Mouse (Mus musculus): ENCODE data around the gene Dock8. TPM values are rescaled to one million over a fixed set of nuclear protein-coding genes. Genes with fewer than 3 reads are reported as not detected.
"Not testable (repeated sequence)": the region's sequence is repeated elsewhere in the genome, so short reads cannot be mapped to it uniquely, and the experiment has no call there.

Gene Dock8
- polyA plus RNA-seq, 1 experiment from 2014 or later: 0.56 TPM

GRCm38 (mm10) chr19:25022766-25023165 lies 23.4 kb downstream of the Dock8 start:
- H3K27me3 ChIP-seq (replicated peaks; ENCODE audit: control insufficient read depth, insufficient read depth, low read length): no peaks in the 10 kb centered on the region
- 89% methylated on average over 6 of the region's 6 CpGs for WGBS

DNA sequence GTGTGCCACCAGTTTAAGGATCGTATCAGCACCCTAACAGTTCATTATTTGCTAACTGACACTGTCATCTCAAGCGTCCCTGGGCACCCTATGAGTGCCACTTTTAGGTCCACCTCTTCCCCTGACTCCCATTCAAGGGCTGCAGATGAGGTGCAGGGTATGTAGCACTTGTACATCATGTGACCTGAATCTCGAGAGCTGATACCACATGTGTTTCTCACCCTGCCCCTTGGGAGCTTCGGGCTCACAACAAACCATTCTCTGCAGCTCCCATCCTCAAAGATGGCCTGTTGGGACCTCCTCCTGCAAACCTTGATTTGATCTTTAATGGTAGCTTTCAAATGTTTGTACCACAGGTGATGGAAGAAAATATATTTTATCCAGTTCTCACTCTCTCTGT lies 32.4 kb downstream of the Dock8 start:
- Histone ChIP-seq H3K4me3 (replicated peaks; ENCODE audit: low read length) (no peak overlapping the region), H3K4me1 (replicated peaks; ENCODE audit: control insufficient read depth, insufficient read depth, low read length) (no peaks in the 10 kb centered on the region), H3K4me2 (ENCODE audit: low read length) (no peak overlapping the region), H3K36me3 (ENCODE audit: control insufficient read depth, insufficient read depth) (no peaks in the 10 kb centered on the region), H3K9me3 (ENCODE audit: control insufficient read depth, low read length) (no peaks in the 10 kb centered on the region), H3K27ac (ENCODE audit: low read length) (no peak overlapping the region), H3K9ac (replicated peaks; ENCODE audit: low read depth, low read length) (no peak overlapping the region), H3K27me3 (replicated peaks; ENCODE audit: control insufficient read depth, insufficient read depth, low read length) (no peaks in the 10 kb centered on the region)
- no peak for ATAC-seq
- WGBS: 83% methylated on average over 4 of the region's 4 CpGs

More at GRCm38 (mm10) chr19:25022766-25023165, 23.4 kb downstream of the Dock8 start:
- H3K27ac ChIP-seq (ENCODE audit: low read length): no peak overlapping the region
- no peaks in the 10 kb centered on the region for H3K9me3 ChIP-seq (ENCODE audit: control insufficient read depth, low read length)
- H3K4me2 ChIP-seq (ENCODE audit: low read length): no peak overlapping the region
- H3K9ac ChIP-seq (replicated peaks; ENCODE audit: low read depth, low read length): no peak overlapping the region
- ATAC-seq: no peak
- no peaks in the 10 kb centered on the region for H3K36me3 ChIP-seq (ENCODE audit: control insufficient read depth, insufficient read depth)
- H3K4me1 ChIP-seq (replicated peaks; ENCODE audit: control insufficient read depth, insufficient read depth, low read length): no peaks in the 10 kb centered on the region
- no peak overlapping the region for H3K4me3 ChIP-seq (replicated peaks; ENCODE audit: low read length)

DNA sequence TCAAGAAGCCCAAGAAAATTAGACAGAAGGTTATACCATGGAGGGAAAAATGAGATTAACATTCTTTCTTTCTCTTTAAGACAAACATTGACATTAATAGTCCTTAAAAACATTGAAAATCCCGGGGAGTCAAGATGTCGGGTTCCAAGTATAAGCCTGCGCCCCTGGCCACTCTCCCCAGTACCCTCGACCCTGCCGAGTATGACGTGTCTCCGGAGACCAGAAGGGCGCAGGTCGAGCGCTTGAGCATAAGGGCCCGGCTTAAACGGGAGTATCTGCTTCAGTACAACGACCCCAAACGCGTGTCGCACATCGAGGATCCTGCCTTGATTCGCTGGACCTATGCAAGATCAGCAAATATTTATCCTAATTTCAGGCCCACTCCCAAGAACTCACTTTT lies 33.7 kb downstream of the Dock8 start:
- not testable (repeated sequence) for H3K27ac ChIP-seq (ENCODE audit: low read length); H3K4me3 ChIP-seq (replicated peaks; ENCODE audit: low read length); H3K9ac ChIP-seq (replicated peaks; ENCODE audit: low read depth, low read length); H3K9me3 ChIP-seq (ENCODE audit: control insufficient read depth, low read length); H3K27me3 ChIP-seq (replicated peaks; ENCODE audit: control insufficient read depth, insufficient read depth, low read length); H3K4me1 ChIP-seq (replicated peaks; ENCODE audit: control insufficient read depth, insufficient read depth, low read length); ATAC-seq; H3K36me3 ChIP-seq (ENCODE audit: control insufficient read depth, insufficient read depth); H3K4me2 ChIP-seq (ENCODE audit: low read length)
- WGBS: 97% methylated on average over 3 of the region's 18 CpGs

DNA sequence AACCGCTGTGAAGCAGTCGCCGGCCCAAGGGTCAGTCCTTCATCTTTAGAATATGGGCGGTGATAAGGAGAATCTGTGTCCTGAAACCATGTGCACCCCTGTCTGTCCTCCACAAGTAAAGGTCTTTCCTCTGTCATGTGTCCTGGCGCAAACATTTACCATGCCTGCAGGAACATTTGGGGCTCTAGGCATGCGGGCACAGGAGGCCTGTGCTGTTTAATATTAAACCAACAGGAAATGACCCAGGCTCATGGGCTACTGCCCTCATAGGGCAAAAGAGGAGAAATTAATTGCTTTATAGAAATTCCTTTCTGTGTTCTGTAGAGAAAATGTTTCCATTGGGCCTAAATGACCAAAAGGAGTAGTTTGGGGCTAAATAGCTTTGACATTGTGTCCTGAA lies 36.5 kb downstream of the Dock8 start:
- H3K36me3 ChIP-seq (ENCODE audit: control insufficient read depth, insufficient read depth): no peaks in the 10 kb centered on the region
- no peak overlapping the region for H3K27ac ChIP-seq (ENCODE audit: low read length)
- H3K4me2 ChIP-seq (ENCODE audit: low read length): no peak overlapping the region
- no peak overlapping the region for H3K4me3 ChIP-seq (replicated peaks; ENCODE audit: low read length)
- no peak for ATAC-seq
- 97% methylated on average over 6 of the region's 6 CpGs for WGBS
- no peaks in the 10 kb centered on the region for H3K4me1 ChIP-seq (replicated peaks; ENCODE audit: control insufficient read depth, insufficient read depth, low read length)
- no peaks in the 10 kb centered on the region for H3K9me3 ChIP-seq (ENCODE audit: control insufficient read depth, low read length)
- no peaks in the 10 kb centered on the region for H3K27me3 ChIP-seq (replicated peaks; ENCODE audit: control insufficient read depth, insufficient read depth, low read length)
- no peak overlapping the region for H3K9ac ChIP-seq (replicated peaks; ENCODE audit: low read depth, low read length)

- Histone ChIP-seq H3K4me1 (replicated peaks; ENCODE audit: control insufficient read depth, insufficient read depth, low read length) (no peaks in the 10 kb centered on the region), H3K36me3 (ENCODE audit: control insufficient read depth, insufficient read depth) (no peaks in the 10 kb centered on the region), H3K9me3 (ENCODE audit: control insufficient read depth, low read length) (no peaks in the 10 kb centered on the region), H3K4me2 (ENCODE audit: low read length) (no peak overlapping the region), H3K9ac (replicated peaks; ENCODE audit: low read depth, low read length) (no peak overlapping the region), H3K27me3 (replicated peaks; ENCODE audit: control insufficient read depth, insufficient read depth, low read length) (no peaks in the 10 kb centered on the region), H3K27ac (ENCODE audit: low read length) (no peak overlapping the region), H3K4me3 (replicated peaks; ENCODE audit: low read length) (no peak overlapping the region)
- ATAC-seq: no peak
- 94% methylated on average over 5 of the region's 5 CpGs for WGBS
Observed at GRCm38 (mm10) chr19:25036784-25037183, 37.5 kb downstream of the Dock8 start.

DNA sequence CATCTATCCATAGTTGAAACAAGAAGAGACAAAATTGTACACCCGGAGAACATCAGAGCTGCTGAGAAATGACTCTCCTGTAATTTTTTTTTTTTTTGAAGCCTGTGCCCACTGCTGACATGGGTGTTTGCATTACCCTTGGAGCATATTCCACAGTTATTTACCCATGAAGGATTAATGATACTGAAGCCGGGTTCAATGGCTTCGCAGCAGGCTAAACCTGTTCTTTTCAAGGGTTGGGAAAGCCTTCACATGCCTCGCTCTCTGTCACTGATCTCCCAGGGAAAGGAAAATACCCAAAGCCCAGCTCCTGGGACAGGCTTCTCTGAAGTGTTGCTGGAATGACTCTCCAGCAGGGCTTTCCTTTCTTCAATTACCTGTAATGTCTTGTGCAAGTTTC lies 37.9 kb downstream of the Dock8 start:
- Histone ChIP-seq H3K27ac (ENCODE audit: low read length) (no peak overlapping the region), H3K4me2 (ENCODE audit: low read length) (no peak overlapping the region), H3K9me3 (ENCODE audit: control insufficient read depth, low read length) (no peaks in the 10 kb centered on the region), H3K4me1 (replicated peaks; ENCODE audit: control insufficient read depth, insufficient read depth, low read length) (no peaks in the 10 kb centered on the region), H3K36me3 (ENCODE audit: control insufficient read depth, insufficient read depth) (no peaks in the 10 kb centered on the region), H3K27me3 (replicated peaks; ENCODE audit: control insufficient read depth, insufficient read depth, low read length) (no peaks in the 10 kb centered on the region), H3K4me3 (replicated peaks; ENCODE audit: low read length) (no peak overlapping the region), H3K9ac (replicated peaks; ENCODE audit: low read depth, low read length) (no peak overlapping the region)
- 87% methylated on average over 4 of the region's 4 CpGs for WGBS
- no peak for ATAC-seq

- Histone ChIP-seq H3K4me1 (replicated peaks; ENCODE audit: control insufficient read depth, insufficient read depth, low read length) (no peaks in the 10 kb centered on the region), H3K4me3 (replicated peaks; ENCODE audit: low read length) (no peak overlapping the region), H3K4me2 (ENCODE audit: low read length) (no peak overlapping the region), H3K9me3 (ENCODE audit: control insufficient read depth, low read length) (no peaks in the 10 kb centered on the region), H3K27me3 (replicated peaks; ENCODE audit: control insufficient read depth, insufficient read depth, low read length) (no peaks in the 10 kb centered on the region), H3K36me3 (ENCODE audit: control insufficient read depth, insufficient read depth) (no peaks in the 10 kb centered on the region), H3K9ac (replicated peaks; ENCODE audit: low read depth, low read length) (no peak overlapping the region), H3K27ac (ENCODE audit: low read length) (no peak overlapping the region)
- 33% methylated on average over 6 of the region's 6 CpGs for WGBS
- ATAC-seq: no peak
Observed at GRCm38 (mm10) chr19:25038293-25038692, 39.0 kb downstream of the Dock8 start.

- no peaks in the 10 kb centered on the region for H3K9me3 ChIP-seq (ENCODE audit: control insufficient read depth, low read length)
- H3K27ac ChIP-seq (ENCODE audit: low read length): no peak overlapping the region
- H3K4me3 ChIP-seq (replicated peaks; ENCODE audit: low read length): no peak overlapping the region
- ATAC-seq: no peak
- H3K4me1 ChIP-seq (replicated peaks; ENCODE audit: control insufficient read depth, insufficient read depth, low read length): no peaks in the 10 kb centered on the region
- 61% methylated on average over 6 of the region's 6 CpGs for WGBS
- H3K27me3 ChIP-seq (replicated peaks; ENCODE audit: control insufficient read depth, insufficient read depth, low read length): no peaks in the 10 kb centered on the region
- H3K36me3 ChIP-seq (ENCODE audit: control insufficient read depth, insufficient read depth): no peaks in the 10 kb centered on the region
- no peak overlapping the region for H3K9ac ChIP-seq (replicated peaks; ENCODE audit: low read depth, low read length)
- no peak overlapping the region for H3K4me2 ChIP-seq (ENCODE audit: low read length)
Observed at GRCm38 (mm10) chr19:25041209-25041608, 41.9 kb downstream of the Dock8 start.

DNA sequence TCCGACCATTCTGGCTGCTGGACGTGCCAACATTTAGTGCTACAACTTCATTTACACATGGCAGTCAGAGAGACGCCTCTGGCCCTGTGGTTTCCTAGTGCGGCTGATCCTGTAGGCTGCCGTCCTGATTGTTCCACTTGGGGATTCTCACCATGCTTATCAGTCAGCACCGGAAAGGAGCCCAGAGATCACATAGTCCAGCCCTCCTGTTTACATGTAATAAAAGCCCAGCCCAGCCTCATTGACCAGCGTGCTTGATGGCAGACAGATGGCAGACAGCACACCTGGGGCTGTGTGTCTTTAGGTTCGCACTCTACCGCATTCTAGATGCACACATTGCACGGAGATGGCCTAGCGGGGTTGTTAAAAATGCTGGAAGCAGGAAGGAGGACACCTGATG lies 43.6 kb downstream of the Dock8 start:
- Histone ChIP-seq H3K36me3 (ENCODE audit: control insufficient read depth, insufficient read depth) (no peaks in the 10 kb centered on the region), H3K9ac (replicated peaks; ENCODE audit: low read depth, low read length) (no peak overlapping the region), H3K27me3 (replicated peaks; ENCODE audit: control insufficient read depth, insufficient read depth, low read length) (no peaks in the 10 kb centered on the region), H3K9me3 (ENCODE audit: control insufficient read depth, low read length) (no peaks in the 10 kb centered on the region), H3K4me2 (ENCODE audit: low read length) (no peak overlapping the region), H3K27ac (ENCODE audit: low read length) (no peak overlapping the region), H3K4me1 (replicated peaks; ENCODE audit: control insufficient read depth, insufficient read depth, low read length) (no peaks in the 10 kb centered on the region), H3K4me3 (replicated peaks; ENCODE audit: low read length) (no peak overlapping the region)
- WGBS: 93% methylated on average over 11 of the region's 11 CpGs
- ATAC-seq: no peak

DNA sequence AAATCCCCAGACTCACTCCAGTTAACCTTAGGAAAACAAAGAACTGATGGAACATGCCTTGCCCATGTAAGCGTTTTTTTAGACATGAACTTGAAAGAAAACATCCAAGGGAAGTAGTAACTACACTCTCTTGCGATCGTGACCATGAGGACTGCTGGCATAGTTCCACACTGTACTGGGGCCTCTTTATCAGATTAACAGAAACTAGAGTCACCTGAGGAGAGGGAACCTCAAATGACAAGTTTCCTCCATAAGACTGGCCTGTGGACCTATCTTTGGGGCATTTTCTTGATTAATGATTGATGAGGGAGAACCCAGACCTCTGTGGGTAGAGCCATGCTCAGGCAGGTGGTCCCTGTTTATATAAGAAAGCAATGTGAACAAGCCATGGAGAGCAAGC lies 44.7 kb downstream of the Dock8 start:
- H3K4me1 ChIP-seq (replicated peaks; ENCODE audit: control insufficient read depth, insufficient read depth, low read length): no peaks in the 10 kb centered on the region
- no peaks in the 10 kb centered on the region for H3K9me3 ChIP-seq (ENCODE audit: control insufficient read depth, low read length)
- no peak overlapping the region for H3K4me2 ChIP-seq (ENCODE audit: low read length)
- H3K27me3 ChIP-seq (replicated peaks; ENCODE audit: control insufficient read depth, insufficient read depth, low read length): no peaks in the 10 kb centered on the region
- no peaks in the 10 kb centered on the region for H3K36me3 ChIP-seq (ENCODE audit: control insufficient read depth, insufficient read depth)
- 94% methylated on average over 3 of the region's 3 CpGs for WGBS
- H3K4me3 ChIP-seq (replicated peaks; ENCODE audit: low read length): no peak overlapping the region
- no peak overlapping the region for H3K9ac ChIP-seq (replicated peaks; ENCODE audit: low read depth, low read length)
- H3K27ac ChIP-seq (ENCODE audit: low read length): no peak overlapping the region
- ATAC-seq: no peak
